Mouse (Mus musculus): ENCODE data around the gene Shisal1. TPM values are rescaled to one million over a fixed set of nuclear protein-coding genes. Genes with fewer than 3 reads are reported as not detected.
A peak's percentile ranks its signal among the peaks of the same experiment; 100 is the strongest.

Gene Shisal1
- total and polyA plus RNA-seq, 3 experiments, result not detected

GRCm38 (mm10) chr15:84349915-84350738 is 96.8 kb downstream of the Shisal1 start:
- no peak for DNase-seq (ENCODE audit: extremely low read depth)
- Histone ChIP-seq H3K27ac (ENCODE audit: insufficient read depth, low read depth) (no peak overlapping the region), H3K36me3 (replicated peaks in 1 of 2; ENCODE audit: control insufficient read depth in 1 of 2, insufficient read depth in 1 of 2, low read length in 1 of 2) (peaks cover 17 to 88% of the 10 kb centered on the region in 2 experiments), H3K4me3 (replicated peaks in 1 of 3; ENCODE audit: low read depth in 2 of 3, low read length in 2 of 3, poor library complexity in 1 of 3) (no peak overlapping the region), H3K4me1 (ENCODE audit: control insufficient read depth in 1 of 2, insufficient read depth in 2 of 2) (no peaks in the 10 kb centered on the region), H3K27me3 (replicated peaks) (no peaks in the 10 kb centered on the region), H3K79me2 (replicated peaks; ENCODE audit: control insufficient read depth, extremely low read depth, insufficient read depth, poor library complexity, severe bottlenecking) (no peaks in the 10 kb centered on the region), H3K9ac (ENCODE audit: insufficient read depth, low read depth) (no peak overlapping the region), H3K4me2 (ENCODE audit: insufficient read depth, low read depth, poor library complexity, severe bottlenecking) (no peak overlapping the region), H3K9me3 (replicated peaks; ENCODE audit: low read length) (peaks cover 22% of the 10 kb centered on the region)
- TF ChIP-seq IRF4 (IDR thresholded peaks at IDR 0.05; ENCODE audit: low read depth, low read length) (no peak), PAX5 (IDR thresholded peaks at IDR 0.05; ENCODE audit: low read length) (no peak)
- in situ Hi-C loops (cut with MboI; ENCODE audit: low pct_ligation_motif_present, low pct_unique_long_range_greater_than_20kb, low sequenced_read_pairs) (no loop called here), dilution Hi-C loops (cut with MboI; ENCODE audit: extremely low pct_ligation_motif_present, extremely low pct_unique_long_range_greater_than_20kb, low sequenced_read_pairs) (no loop called here)

GRCm38 (mm10) chr15:84348769-84349168 is 98.1 kb downstream of the Shisal1 start:
- Histone ChIP-seq H3K79me2 (replicated peaks; ENCODE audit: control insufficient read depth, extremely low read depth, insufficient read depth, poor library complexity, severe bottlenecking) (no peaks in the 10 kb centered on the region), H3K27me3 (replicated peaks) (no peaks in the 10 kb centered on the region), H3K27ac (ENCODE audit: insufficient read depth, low read depth) (no peak overlapping the region), H3K36me3 (replicated peaks in 1 of 2; ENCODE audit: control insufficient read depth in 1 of 2, insufficient read depth in 1 of 2, low read length in 1 of 2) (peaks cover 17 to 94% of the 10 kb centered on the region in 2 experiments), H3K9ac (ENCODE audit: insufficient read depth, low read depth) (no peak overlapping the region), H3K4me2 (ENCODE audit: insufficient read depth, low read depth, poor library complexity, severe bottlenecking) (no peak overlapping the region), H3K9me3 (replicated peaks; ENCODE audit: low read length) (peaks cover 22% of the 10 kb centered on the region), H3K4me3 (replicated peaks in 1 of 3; ENCODE audit: low read depth in 2 of 3, low read length in 2 of 3, poor library complexity in 1 of 3) (no peak overlapping the region), H3K4me1 (ENCODE audit: control insufficient read depth in 1 of 2, insufficient read depth in 2 of 2) (no peaks in the 10 kb centered on the region)
- TF ChIP-seq UBTF (IDR thresholded peaks at IDR 0.05; ENCODE audit: low read depth, low read length) (no peak), BHLHE40 (IDR thresholded peaks at IDR 0.05; ENCODE audit: low read depth, low read length) (no peak), USF2 (conservative IDR thresholded peaks at IDR 0.05; ENCODE audit: low read depth, low read length) (no peak), TCF12 (IDR thresholded peaks at IDR 0.05; ENCODE audit: low read depth, low read length) (no peak), NRF1 (IDR thresholded peaks at IDR 0.05; ENCODE audit: low read depth, low read length) (no peak), IRF4 (IDR thresholded peaks at IDR 0.05; ENCODE audit: low read depth, low read length) (no peak), MXI1 (IDR thresholded peaks at IDR 0.05; ENCODE audit: low read depth, low read length) (no peak), SIN3A (IDR thresholded peaks at IDR 0.05; ENCODE audit: low read length) (no peak), TBP (conservative IDR thresholded peaks at IDR 0.05; ENCODE audit: low read depth, low read length) (no peak), HCFC1 (IDR thresholded peaks at IDR 0.05; ENCODE audit: low read depth, low read length) (no peak), CTCF (conservative IDR thresholded peaks at IDR 0.05 in 1 of 2, IDR thresholded peaks at IDR 0.05 in 1 of 2; ENCODE audit: low read depth in 2 of 2, low read length in 2 of 2) (peak in 1 of 2 experiments; percentile 27; a peak in 2 of 4 replicates), RCOR1 (conservative IDR thresholded peaks at IDR 0.05; ENCODE audit: low read depth, low read length) (no peak), MAX (IDR thresholded peaks at IDR 0.05; ENCODE audit: low read length) (no peak), EP300 (IDR thresholded peaks at IDR 0.05; ENCODE audit: low read length) (no peak), KAT2A (IDR thresholded peaks at IDR 0.05; ENCODE audit: insufficient replicate concordance, low read length) (no peak), SMC3 (IDR thresholded peaks at IDR 0.05; ENCODE audit: low read depth, low read length) (peak; percentile 29)
- in situ Hi-C loops (cut with MboI; ENCODE audit: low pct_ligation_motif_present, low pct_unique_long_range_greater_than_20kb, low sequenced_read_pairs) (no loop called here), dilution Hi-C loops (cut with MboI; ENCODE audit: extremely low pct_ligation_motif_present, extremely low pct_unique_long_range_greater_than_20kb, low sequenced_read_pairs) (no loop called here)
- DNase-seq (ENCODE audit: extremely low read depth), result no peak
